Mouse (Mus musculus) stomach, embryonic 16.5 days (tissue): ENCODE measurements around the gene Ankrd10. TPM values are rescaled to one million over a fixed set of nuclear protein-coding genes. Genes with fewer than 3 reads are reported as not detected.
A peak's percentile ranks its signal among the peaks of the same experiment; 100 is the strongest.
"Not testable (repeated sequence)": the region's sequence is repeated elsewhere in the genome, so short reads cannot be mapped to it uniquely, and the experiment has no call there.

ENCODE experiments used
- ATAC-seq: fragments of 200-750 bp; cut with Nextera tagmentation; 2 replicates; pipeline ENCODE4 v1.8.0; 2017; ENCODE audit warnings: moderate number of reproducible peaks, moderate TSS enrichment; ENCODE audit not compliant: insufficient read depth, low FRiP score
- H3K27ac ChIP-seq: fragments of 300-500 bp; sonication (generic); 2 replicates; pipeline ENCODE4 v1.5.1; 2014; ENCODE audit warnings: low read length
- H3K27me3 ChIP-seq: fragments of 300-500 bp; sonication (generic); 2 replicates; pipeline ENCODE4 v1.6.1; 2014; ENCODE audit warnings: low read length, control low read depth, mixed read lengths; ENCODE audit not compliant: control insufficient read depth, insufficient read depth
- H3K36me3 ChIP-seq: fragments of 300-500 bp; sonication (generic); 2 replicates; pipeline ENCODE4 v1.6.1; 2014; ENCODE audit warnings: low read length; ENCODE audit not compliant: control insufficient read depth, insufficient read depth
- H3K4me1 ChIP-seq: fragments of 300-500 bp; sonication (generic); 2 replicates; pipeline ENCODE4 v1.6.1; 2014; ENCODE audit warnings: low read length, control low read depth, mixed read lengths; ENCODE audit not compliant: control insufficient read depth, insufficient read depth
- H3K4me2 ChIP-seq: fragments of 300-500 bp; sonication (generic); 2 replicates; pipeline ENCODE4 v1.6.1; 2014; ENCODE audit warnings: low read depth, low read length, mixed read lengths
- H3K4me3 ChIP-seq: fragments of 300-500 bp; sonication (generic); replicated peaks from 2 replicates; pipeline ENCODE4 v1.5.1; 2014; ENCODE audit warnings: mild to moderate bottlenecking, low read length
- H3K9ac ChIP-seq: fragments of 300-500 bp; sonication (generic); 2 replicates; pipeline ENCODE4 v1.6.1; 2014; ENCODE audit warnings: low read length
- H3K9me3 ChIP-seq: fragments of 300-500 bp; sonication (generic); replicated peaks from 2 replicates; pipeline ENCODE4 v1.6.1; 2016; ENCODE audit warnings: low read length, control low read depth; ENCODE audit not compliant: control insufficient read depth
- WGBS: fragments of 180-500 bp; shearing (Covaris S2); extraction: QIAGEN DNeasy Blood & Tissue Kit; methylation state at CpG from one replicate; pipeline ENCODE4 v1.1.7; 2014; 5-methylcytosine and 5-hydroxymethylcytosine counted together
- microRNA-seq: library from miRNA; unstranded; fragments of <30 nt; microRNA quantifications from one replicate; pipeline ENCODE4, GENCODE M21; 2016
- polyA plus RNA-seq: library from polyadenylated mRNA; unstranded; fragments of >200 nt; fragmentation: Nextera tagmentation; extraction: Ambion mirVana; gene quantifications from 2 replicates; pipeline ENCODE4 v1.2.1, GENCODE M21; 2015

The Ankrd10 gene
- polyA plus RNA-seq, 1 experiment from 2014 or later, result 83.0 TPM

DNA sequence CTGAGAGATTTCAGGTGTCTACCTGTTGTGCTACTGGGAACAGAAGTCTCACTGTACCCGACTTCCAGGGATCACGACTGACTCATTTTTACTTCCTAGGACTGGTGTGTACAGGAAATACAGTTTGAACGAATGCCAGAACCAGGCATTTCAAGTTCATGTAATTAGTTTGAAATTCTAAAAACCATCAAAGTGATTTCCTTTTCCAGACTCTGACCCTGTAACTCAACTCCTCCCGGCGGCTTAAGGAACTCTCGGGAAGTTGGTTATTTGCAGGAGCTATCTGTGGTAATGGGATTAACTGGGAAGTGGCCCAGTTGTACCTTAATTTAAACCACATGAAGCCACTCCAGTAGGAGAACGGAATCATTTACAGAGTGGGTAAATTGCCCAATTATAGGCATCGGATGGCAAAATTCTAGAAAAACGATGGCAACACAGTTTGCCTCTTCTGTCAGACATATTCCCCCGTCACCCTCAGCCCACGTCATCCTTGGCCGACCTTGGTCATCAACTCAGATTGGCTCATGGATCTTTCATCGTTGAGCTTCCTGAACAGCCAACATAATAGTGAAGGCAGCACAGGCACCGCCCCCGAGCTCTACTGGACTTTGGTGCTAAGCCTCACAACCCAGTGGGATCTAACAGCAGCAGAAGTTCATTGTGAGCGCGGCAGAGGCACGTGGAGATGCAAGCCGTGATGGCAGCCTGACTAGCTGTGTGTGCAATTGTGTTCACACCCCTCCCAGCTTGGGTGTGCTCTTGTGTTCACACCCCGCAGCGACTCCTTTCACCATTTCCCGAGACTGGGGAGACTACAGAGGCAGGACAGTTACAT is 66.1 kb downstream of the Ankrd10 start:
- H3K4me2 ChIP-seq, result no peak overlapping the region
- 82% methylated on average over 22 of the region's 22 CpGs for WGBS
- H3K9ac ChIP-seq, result no peak overlapping the region
- H3K9me3 ChIP-seq, result no peaks in the 10 kb centered on the region
- H3K4me3 ChIP-seq, result no peak overlapping the region
- ATAC-seq, result no peak
- H3K27ac ChIP-seq, result no peak overlapping the region
- no peaks in the 10 kb centered on the region for H3K4me1 ChIP-seq
- peaks cover 4% of the 10 kb centered on the region for H3K36me3 ChIP-seq
- H3K27me3 ChIP-seq, result no peaks in the 10 kb centered on the region

DNA sequence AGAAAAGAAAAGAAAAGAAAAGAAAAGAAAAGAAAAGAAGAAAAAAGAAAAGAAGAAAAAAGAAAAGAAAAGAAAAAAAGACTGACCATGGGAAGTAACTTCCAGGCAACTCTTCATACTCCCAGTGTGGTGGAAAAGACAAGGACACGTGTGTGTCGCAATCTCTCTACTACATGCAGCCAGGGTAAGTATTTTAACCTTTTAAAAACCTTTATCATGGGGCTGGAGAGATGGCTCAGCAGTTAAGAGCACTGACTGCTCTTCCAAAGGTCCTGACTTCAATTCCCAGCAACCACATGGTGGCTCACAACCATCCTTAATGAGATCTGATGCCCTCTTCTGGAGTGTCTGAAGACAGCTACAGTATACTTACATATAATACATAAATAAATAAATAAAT is 67.4 kb downstream of the Ankrd10 start:
- 93% methylated on average over 2 of the region's 2 CpGs for WGBS
- H3K27ac ChIP-seq, H3K4me3 ChIP-seq, H3K9ac ChIP-seq, H3K36me3 ChIP-seq, ATAC-seq, H3K9me3 ChIP-seq, H3K27me3 ChIP-seq, H3K4me1 ChIP-seq, H3K4me2 ChIP-seq: not testable (repeated sequence)

DNA sequence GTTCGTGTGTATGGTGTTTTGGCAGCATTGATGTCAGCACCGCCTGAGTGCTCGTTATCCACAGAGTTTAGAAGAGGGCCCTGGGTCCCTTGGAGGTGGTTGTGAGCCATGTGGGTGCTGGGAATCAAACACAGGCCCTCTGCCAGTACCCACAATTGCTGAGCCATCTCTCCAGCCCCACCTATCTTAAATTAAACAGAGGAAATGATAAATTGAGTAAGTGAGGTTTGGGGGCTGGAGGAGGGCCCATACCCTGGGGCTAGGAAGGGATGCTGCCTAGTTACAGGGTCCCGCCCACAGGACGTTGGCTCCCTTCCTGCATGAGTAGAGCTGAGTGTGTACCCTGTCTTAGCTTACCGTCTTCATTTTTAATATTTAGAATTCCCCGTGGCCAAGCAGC is 70.8 kb downstream of the Ankrd10 start:
- 81% methylated on average over 7 of the region's 7 CpGs for WGBS
- H3K27ac ChIP-seq, result no peak overlapping the region
- H3K36me3 ChIP-seq, result peaks cover 22% of the 10 kb centered on the region
- H3K9ac ChIP-seq, result no peak overlapping the region
- H3K4me2 ChIP-seq, result no peak overlapping the region
- ATAC-seq, result 0 out of 2 replicates have a peak, but pooled peaks have one; percentile 27
- peaks cover 3% of the 10 kb centered on the region; the same call in 1 of the 2 replicates for H3K4me1 ChIP-seq
- H3K27me3 ChIP-seq, result no peaks in the 10 kb centered on the region
- no peak overlapping the region for H3K4me3 ChIP-seq
- no peaks in the 10 kb centered on the region for H3K9me3 ChIP-seq

DNA sequence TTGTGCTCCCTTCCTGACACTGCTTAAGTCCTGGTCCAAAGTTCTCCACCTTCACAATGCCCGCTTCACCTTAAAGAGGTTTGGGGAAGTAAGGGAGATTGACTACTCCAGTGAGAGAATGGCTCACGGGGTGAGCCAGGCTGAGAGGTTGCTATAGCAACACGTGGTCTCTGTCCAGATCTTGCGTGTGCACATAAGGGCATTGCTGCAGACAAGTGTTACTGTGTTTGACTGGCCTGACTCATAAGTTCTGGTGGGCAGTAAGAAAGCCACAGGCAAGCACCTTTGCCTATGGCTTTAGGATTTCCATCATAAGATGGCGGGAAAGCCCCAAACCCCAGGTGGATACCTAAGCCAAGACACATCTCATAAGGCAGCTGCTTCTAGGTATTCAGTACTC is 71.3 kb downstream of the Ankrd10 start:
- Histone ChIP-seq H3K4me3 (no peak overlapping the region), H3K36me3 (peaks cover 22% of the 10 kb centered on the region), H3K27ac (no peak overlapping the region), H3K27me3 (no peaks in the 10 kb centered on the region), H3K9me3 (no peaks in the 10 kb centered on the region), H3K4me1 (peaks cover 7% of the 10 kb centered on the region), H3K4me2 (no peak overlapping the region), H3K9ac (no peak overlapping the region)
- ATAC-seq, result no peak
- WGBS, result 87% methylated on average over 5 of the region's 5 CpGs

Small RNA genes within 50 kb of the gene (microRNA-seq; reads per million reads assigned to microRNA genes)
- gene Mir7238, result 1.8 reads per million, percentile 5 among the genes with 10 or more reads in this experiment

Other genes with a start within 250 kb of the Ankrd10 start
- 7.5 and 8.1 TPM in 2 replicates for gene Rab20, start 157.0 kb downstream of the Ankrd10 start, polyA plus RNA-seq
- gene Naxd, start 138.3 kb downstream of the Ankrd10 start, polyA plus RNA-seq, result 110 and 117 TPM in 2 replicates
- gene Cars2, start 85.0 kb downstream of the Ankrd10 start, polyA plus RNA-seq, result 24.3 and 26.9 TPM in 2 replicates
- 24.7 and 24.9 TPM in 2 replicates for gene Ing1, start 80.2 kb downstream of the Ankrd10 start, polyA plus RNA-seq
- gene 1700016D06Rik, start 65.3 kb upstream of the Ankrd10 start, polyA plus RNA-seq, result not detected in 2 replicates
- 32.7 and 33.4 TPM in 2 replicates for gene Arhgef7, start 92.0 kb upstream of the Ankrd10 start, polyA plus RNA-seq
- not detected in 2 replicates for gene Tex29, start 204.7 kb upstream of the Ankrd10 start, polyA plus RNA-seq